Mouse (Mus musculus) cortical plate, adult 2 months (tissue): ENCODE data around the gene Klra4.
"Not testable (repeated sequence)": the region's sequence is repeated elsewhere in the genome, so short reads cannot be mapped to it uniquely, and the experiment has no call there.

ENCODE experiments used
- CTCF ChIP-seq: fragments of 200-500 bp; IDR thresholded peaks from 2 replicates; pipeline ENCODE4 v1.5.1; 2011; ENCODE audit warnings: mild to moderate bottlenecking, control low read depth, low read length; ENCODE audit not compliant: insufficient read depth; ENCODE audit errors: extremely low read depth
- POLR2A ChIP-seq: fragments of 200-500 bp; IDR thresholded peaks from 2 replicates; pipeline ENCODE4 v1.6.1; 2011; ENCODE audit warnings: mild to moderate bottlenecking, low read length, control low read depth; ENCODE audit not compliant: insufficient read depth; ENCODE audit errors: extremely low read depth

DNA sequence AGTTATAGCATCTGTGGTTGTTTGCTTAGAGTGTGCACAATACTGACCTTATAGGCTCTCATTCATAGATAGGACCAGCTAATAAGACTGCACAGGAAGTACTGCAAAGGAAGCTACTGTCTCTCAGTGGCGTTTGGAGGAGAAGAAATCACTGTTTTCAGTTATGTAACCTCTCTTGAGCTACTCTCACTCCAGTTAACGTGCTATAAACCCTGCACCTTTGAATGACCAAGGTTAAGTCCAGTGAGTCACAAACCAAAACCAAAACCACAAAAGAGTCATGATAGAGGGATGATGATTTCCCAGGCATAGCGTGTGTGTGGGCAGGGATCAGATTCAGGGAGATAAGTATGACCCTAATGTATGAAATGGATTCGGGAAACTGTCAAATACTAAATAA, 31.9 kb downstream of the Klra4 start:
- TF ChIP-seq CTCF, POLR2A: not testable (repeated sequence)
